Mouse (Mus musculus) right cerebral cortex, postnatal 4 days (tissue): ENCODE measurements around the gene Mmp3.
"Not testable (repeated sequence)": the region's sequence is repeated elsewhere in the genome, so short reads cannot be mapped to it uniquely, and the experiment has no call there.

Experiments used
- DNase-seq: peaks from one replicate; pipeline ENCODE4 v3.0.0-alpha.2; 2022

Gene Mmp3

GRCm38 (mm10) chr9:7445522-7445921 is at the start of gene Mmp3:
Gene Mmp3 (plus strand): TSS chr9:7445822.
- DNase-seq = no peak

GRCm38 (mm10) chr9:7396556-7396955 is 49.1 kb upstream of the Mmp3 start:
- DNase-seq = not testable (repeated sequence)

GRCm38 (mm10) chr9:7453302-7453701 is 7.7 kb downstream of the Mmp3 start:
- no peak for DNase-seq

- no peak for DNase-seq
Measured at GRCm38 (mm10) chr9:7470262-7470661, 24.6 kb downstream of the Mmp3 start.

GRCm38 (mm10) chr9:7483684-7484394 is 38.2 kb downstream of the Mmp3 start:
- DNase-seq = no peak

GRCm38 (mm10) chr9:7501138-7501537 is 55.5 kb downstream of the Mmp3 start:
- DNase-seq = no peak

- no peak for DNase-seq
Measured at GRCm38 (mm10) chr9:7502051-7502450, 56.4 kb downstream of the Mmp3 start, which contains the start of gene Mmp10. Gene Mmp10 (plus strand): TSS chr9:7502352.
